Mouse (Mus musculus) midbrain, postnatal 0 days (tissue): ENCODE results near the gene Fam189a1. TPM values are rescaled to one million over a fixed set of nuclear protein-coding genes. Genes with fewer than 3 reads are reported as not detected.

Source experiments
- ATAC-seq: fragments of 200-750 bp; cut with Nextera tagmentation; 2 replicates; pipeline ENCODE4 v1.8.0; 2017; ENCODE audit warnings: moderate number of reproducible peaks, mild to moderate bottlenecking, moderate TSS enrichment, moderate library complexity; ENCODE audit not compliant: low FRiP score
- DNase-seq: peaks from one replicate; pipeline ENCODE4 v3.0.0-alpha.2; 2015; ENCODE audit warnings: low spot score
- H3K27ac ChIP-seq: fragments of 300-500 bp; sonication (generic); 2 replicates; pipeline ENCODE4 v1.5.1; 2014; ENCODE audit warnings: low read depth, mild to moderate bottlenecking, low read length, mixed read lengths
- H3K27me3 ChIP-seq: fragments of 300-500 bp; sonication (generic); 2 replicates; pipeline ENCODE4 v1.6.1; 2014; ENCODE audit warnings: low read length, control low read depth, mixed read lengths; ENCODE audit not compliant: insufficient read depth
- H3K36me3 ChIP-seq: fragments of 300-500 bp; sonication (generic); 2 replicates; pipeline ENCODE4 v1.6.1; 2014; ENCODE audit warnings: low read length, control low read depth, mixed read lengths; ENCODE audit not compliant: insufficient read depth
- H3K4me1 ChIP-seq: fragments of 300-500 bp; sonication (generic); 2 replicates; pipeline ENCODE4 v1.6.1; 2014; ENCODE audit warnings: mild to moderate bottlenecking, control low read depth, antibody characterized with exemption, low read length, mixed read lengths; ENCODE audit not compliant: insufficient read depth
- H3K4me2 ChIP-seq: fragments of 300-500 bp; sonication (generic); 2 replicates; pipeline ENCODE4 v1.6.1; 2014; ENCODE audit warnings: low read depth, mild to moderate bottlenecking, low read length, mixed read lengths; ENCODE audit not compliant: poor library complexity, severe bottlenecking
- H3K4me3 ChIP-seq: fragments of 300-500 bp; sonication (generic); 2 replicates; pipeline ENCODE4 v1.5.1; 2014; ENCODE audit warnings: low read depth, mild to moderate bottlenecking, low read length, moderate library complexity
- H3K9ac ChIP-seq: fragments of 300-500 bp; sonication (generic); replicated peaks from 2 replicates; pipeline ENCODE4 v1.6.1; 2014; ENCODE audit warnings: mild to moderate bottlenecking, low read length, moderate library complexity, mixed read lengths; ENCODE audit not compliant: poor library complexity, severe bottlenecking
- H3K9me3 ChIP-seq: fragments of 300-500 bp; sonication (generic); 2 replicates; pipeline ENCODE4 v1.6.1; 2016; ENCODE audit warnings: low read length, control low read depth
- CTCF ChIP-seq: IDR thresholded peaks from 2 replicates; pipeline ENCODE4 v1.5.1; 2016; ENCODE audit warnings: antibody characterized with exemption, mild to moderate bottlenecking
- WGBS: fragments of 180-500 bp; shearing (Covaris S2); extraction: QIAGEN DNeasy Blood & Tissue Kit; methylation state at CpG from one replicate; pipeline ENCODE4 v1.1.7; 2014; 5-methylcytosine and 5-hydroxymethylcytosine counted together
- polyA plus RNA-seq: library from polyadenylated mRNA; unstranded; fragments of >200 nt; fragmentation: Nextera tagmentation; extraction: Ambion mirVana; gene quantifications from 2 replicates; pipeline ENCODE4 v1.2.1, GENCODE M21; 2015
- total RNA-seq: library from RNA; depleted of rRNA; stranded (reverse); fragments of >200 nt; gene quantifications from 2 replicates; pipeline ENCODE4 v1.2.3, GENCODE M21; 2014

Fam189a1 gene
- total and polyA plus RNA-seq, 2 experiments from 2014 or later: 12.8 to 19.7 TPM

DNA sequence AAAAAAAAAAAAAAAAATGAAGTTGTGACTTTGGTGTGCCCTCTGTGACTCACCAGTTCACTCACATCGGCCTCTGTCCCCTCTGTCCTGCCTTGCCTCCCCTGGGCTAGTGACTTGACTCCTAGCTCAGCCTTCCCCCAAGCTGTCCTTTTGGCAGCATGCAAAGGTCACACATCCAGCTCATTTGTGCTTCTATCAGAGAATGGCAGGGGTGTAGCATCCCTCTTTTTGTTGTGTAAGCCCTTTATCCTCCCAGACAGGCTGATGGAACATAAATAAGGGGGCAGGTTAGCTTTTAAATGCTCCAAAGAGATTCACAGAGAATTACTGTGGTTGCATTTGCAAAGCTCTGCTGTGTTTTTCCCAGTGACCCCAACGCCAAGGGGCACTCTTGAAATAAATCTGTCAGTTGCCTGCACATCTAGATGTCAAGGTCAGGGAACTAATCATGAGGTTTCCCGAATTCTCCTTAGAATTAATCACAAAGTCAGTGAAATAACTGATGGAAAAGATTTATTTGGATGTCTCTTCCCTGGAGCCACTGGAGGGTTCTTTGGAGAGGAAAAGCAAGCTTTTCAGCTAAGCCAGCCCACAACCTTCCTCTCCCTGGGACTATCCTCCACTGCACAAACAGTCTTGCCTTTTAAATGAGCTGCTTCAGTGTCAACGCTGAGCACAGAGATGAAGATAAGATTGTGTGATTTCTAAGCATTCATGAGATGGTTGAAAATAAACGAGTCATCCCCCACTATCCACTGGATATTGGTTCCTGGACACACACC, 326.0 kb downstream of the Fam189a1 start:
- Histone ChIP-seq H3K9me3 (no peaks in the 10 kb centered on the region), H3K4me2 (no peak overlapping the region), H3K4me1 (no peaks in the 10 kb centered on the region), H3K27me3 (no peaks in the 10 kb centered on the region), H3K9ac (no peak overlapping the region), H3K27ac (no peak overlapping the region), H3K36me3 (peaks cover 7% of the 10 kb centered on the region; the same call in 1 of the 2 replicates), H3K4me3 (no peak overlapping the region)
- 43% methylated on average over 5 of the region's 5 CpGs for WGBS
- ATAC-seq (no peak), DNase-seq (no peak)
- TF ChIP-seq CTCF: no peak

DNA sequence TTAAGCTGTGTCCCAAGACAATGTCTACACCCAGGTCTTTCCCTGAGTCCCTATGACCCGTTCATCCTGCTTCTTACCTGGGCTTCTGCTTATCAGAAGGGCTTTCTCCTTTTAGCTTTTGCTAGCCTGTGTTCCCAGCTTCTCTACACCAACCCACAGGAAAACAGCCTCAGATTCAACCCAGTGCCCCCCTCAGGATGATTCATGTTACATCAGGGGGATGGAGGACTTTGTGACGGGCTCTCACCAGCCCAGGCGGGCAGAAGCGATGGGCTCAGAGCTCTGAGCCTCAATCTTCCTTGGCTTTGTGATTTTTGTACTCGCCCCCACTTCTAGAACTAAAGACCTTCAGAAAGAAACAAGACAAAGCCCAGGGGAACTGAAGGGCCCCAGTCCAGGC, 335.3 kb downstream of the Fam189a1 start:
- WGBS: 88% methylated on average over 5 of the region's 5 CpGs
- Histone ChIP-seq H3K27ac (no peak overlapping the region), H3K36me3 (no peaks in the 10 kb centered on the region), H3K9me3 (no peaks in the 10 kb centered on the region), H3K9ac (no peak overlapping the region), H3K4me2 (no peak overlapping the region), H3K4me3 (no peak overlapping the region), H3K27me3 (no peaks in the 10 kb centered on the region), H3K4me1 (no peaks in the 10 kb centered on the region)
- ATAC-seq: no peak
- no peak for DNase-seq
- no peak for TF ChIP-seq CTCF

DNA sequence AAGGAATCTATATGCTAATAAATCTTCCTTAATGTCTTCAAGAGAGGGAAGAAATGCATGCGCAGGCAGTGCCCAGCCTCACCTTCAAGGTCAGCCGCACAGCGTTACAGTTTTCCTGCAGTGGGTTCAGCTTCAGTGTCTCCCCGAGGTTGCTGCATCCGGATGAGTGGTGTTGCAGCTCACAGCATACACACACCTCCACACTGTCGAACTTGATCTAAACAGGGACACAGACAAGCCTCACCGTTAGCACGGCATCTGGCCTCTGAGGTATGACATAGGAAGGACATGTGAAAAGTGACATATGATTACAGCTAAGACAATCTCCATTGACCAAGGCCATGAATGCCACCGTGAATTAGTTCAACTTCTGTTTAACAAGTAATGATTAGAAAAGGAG, 336.7 kb downstream of the Fam189a1 start:
- Histone ChIP-seq H3K9ac (no peak overlapping the region), H3K4me3 (no peak overlapping the region), H3K27ac (no peak overlapping the region), H3K9me3 (no peaks in the 10 kb centered on the region), H3K4me2 (no peak overlapping the region), H3K36me3 (no peaks in the 10 kb centered on the region), H3K4me1 (no peaks in the 10 kb centered on the region), H3K27me3 (no peaks in the 10 kb centered on the region)
- DNase-seq (no peak), ATAC-seq (no peak)
- TF ChIP-seq CTCF: no peak
- WGBS: 79% methylated on average over 9 of the region's 9 CpGs

DNA sequence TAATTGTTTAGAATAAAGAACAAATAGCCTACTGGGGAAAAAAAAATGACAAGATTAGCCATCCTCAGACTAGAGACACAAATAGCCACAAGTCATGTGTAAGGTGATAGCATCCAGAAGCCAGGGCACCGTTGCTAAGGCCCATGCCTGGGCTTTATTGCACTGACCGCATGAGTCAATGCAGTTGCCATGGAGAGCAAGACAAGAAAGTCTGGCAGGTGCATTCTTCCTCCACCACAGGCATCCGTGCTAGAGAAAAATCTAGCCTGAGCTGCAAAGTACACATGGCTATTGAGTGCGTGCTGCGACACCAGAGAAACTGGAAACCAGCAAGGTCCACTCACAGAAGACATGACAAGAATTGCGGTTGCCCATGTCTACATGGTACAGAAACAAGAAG, 347.5 kb downstream of the Fam189a1 start:
- H3K4me3 ChIP-seq: no peak overlapping the region
- H3K27me3 ChIP-seq: no peaks in the 10 kb centered on the region

DNA sequence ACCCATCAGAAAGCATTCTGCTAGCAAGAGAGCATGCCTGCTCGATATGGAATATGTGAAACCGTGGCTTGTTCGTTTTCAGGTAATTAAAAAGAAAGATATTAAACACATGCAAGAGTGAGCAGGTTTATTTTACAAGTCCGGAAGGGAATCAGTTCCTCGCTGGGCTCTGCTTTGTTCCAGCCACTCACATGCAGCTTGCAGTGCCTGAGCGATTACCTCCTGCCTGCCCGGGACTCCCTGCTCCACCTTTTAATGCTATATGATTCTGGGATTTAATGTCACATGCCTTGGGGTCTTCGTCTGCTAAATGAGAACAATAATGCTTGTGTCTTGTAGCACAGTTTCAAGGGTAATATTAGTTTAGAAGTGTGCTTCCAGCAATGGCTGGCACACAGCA, 351.3 kb downstream of the Fam189a1 start:
- Histone ChIP-seq H3K36me3 (no peaks in the 10 kb centered on the region), H3K4me3 (no peak overlapping the region), H3K4me2 (no peak overlapping the region), H3K4me1 (no peaks in the 10 kb centered on the region), H3K27ac (no peak overlapping the region), H3K27me3 (no peaks in the 10 kb centered on the region), H3K9ac (no peak overlapping the region), H3K9me3 (no peaks in the 10 kb centered on the region)
- no peak for DNase-seq
- no peak for ATAC-seq
- TF ChIP-seq CTCF: no peak
- 53% methylated on average over 8 of the region's 8 CpGs for WGBS

More for the DNA sequence above, 347.5 kb downstream of the Fam189a1 start:
- H3K9ac ChIP-seq: no peak overlapping the region
- WGBS: 17% methylated on average over 6 of the region's 6 CpGs
- no peaks in the 10 kb centered on the region for H3K4me1 ChIP-seq
- TF ChIP-seq CTCF: no peak
- no peak overlapping the region for H3K4me2 ChIP-seq
- H3K9me3 ChIP-seq: no peaks in the 10 kb centered on the region
- no peaks in the 10 kb centered on the region for H3K36me3 ChIP-seq
- DNase-seq (peak; percentile 56), ATAC-seq (peak; percentile 60; the same call in 1 of the 2 replicates)
- H3K27ac ChIP-seq: no peak overlapping the region

DNA sequence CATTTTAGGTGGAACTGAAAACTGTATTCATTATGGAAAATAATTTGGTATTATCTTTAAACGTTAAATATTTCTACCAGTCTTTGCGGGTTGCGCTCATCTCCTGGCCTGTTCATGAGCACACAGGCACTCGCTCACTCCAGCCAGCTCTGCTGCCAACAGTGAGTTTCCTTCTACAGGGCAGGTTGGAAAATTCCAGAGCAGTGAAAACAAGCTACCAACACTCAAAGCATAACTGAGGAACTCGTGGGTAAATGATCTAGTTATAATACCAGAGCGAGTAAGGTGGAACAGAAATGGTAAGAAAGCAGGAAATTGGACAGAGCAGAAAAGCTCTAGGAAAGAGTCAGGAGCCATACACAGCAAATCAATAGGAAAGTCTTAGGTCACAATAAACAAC, 360.8 kb downstream of the Fam189a1 start:
- Histone ChIP-seq H3K27ac (no peak overlapping the region), H3K4me2 (no peak overlapping the region), H3K4me1 (no peaks in the 10 kb centered on the region), H3K27me3 (no peaks in the 10 kb centered on the region), H3K9me3 (no peaks in the 10 kb centered on the region), H3K9ac (no peak overlapping the region), H3K36me3 (no peaks in the 10 kb centered on the region), H3K4me3 (no peak overlapping the region)
- ATAC-seq (no peak), DNase-seq (no peak)
- no peak for TF ChIP-seq CTCF
- WGBS: 73% methylated on average over 6 of the region's 6 CpGs
